Mouse (Mus musculus) cerebellum, postnatal 36 days (tissue): Measurements from ENCODE around the gene Tmc5.

Experiments used
- DNase-seq, 2 experiments: peaks; one replicate each; pipeline ENCODE4 v3.0.0; 2021 to 2022; ENCODE audit warnings: mixed read lengths in 2 of 2

The Tmc5 gene

DNA sequence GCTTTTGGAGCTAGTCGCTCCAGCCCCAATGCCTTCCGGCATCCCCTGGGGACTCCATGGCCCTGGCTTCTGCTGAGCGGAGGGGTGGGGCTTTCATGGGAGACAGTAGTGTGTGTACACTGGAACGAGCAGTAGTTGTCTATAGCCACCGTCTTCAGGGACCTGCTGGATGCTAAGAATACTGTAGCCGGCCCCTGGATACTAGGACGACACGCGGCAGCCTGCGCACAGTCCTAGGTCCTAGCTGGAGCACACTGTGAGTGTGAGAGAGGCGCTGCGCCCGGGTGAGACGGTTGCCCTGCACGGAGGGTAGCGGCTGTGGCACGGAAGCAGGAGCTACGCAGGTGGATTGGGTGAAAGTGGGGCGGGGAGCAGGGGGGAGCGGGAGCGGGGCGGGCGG, at the start of gene Tmc5:
Gene Tmc5 (plus strand): TSS at position 97 of the 400 bp plus-strand sequence.
- no peak for DNase-seq

DNA sequence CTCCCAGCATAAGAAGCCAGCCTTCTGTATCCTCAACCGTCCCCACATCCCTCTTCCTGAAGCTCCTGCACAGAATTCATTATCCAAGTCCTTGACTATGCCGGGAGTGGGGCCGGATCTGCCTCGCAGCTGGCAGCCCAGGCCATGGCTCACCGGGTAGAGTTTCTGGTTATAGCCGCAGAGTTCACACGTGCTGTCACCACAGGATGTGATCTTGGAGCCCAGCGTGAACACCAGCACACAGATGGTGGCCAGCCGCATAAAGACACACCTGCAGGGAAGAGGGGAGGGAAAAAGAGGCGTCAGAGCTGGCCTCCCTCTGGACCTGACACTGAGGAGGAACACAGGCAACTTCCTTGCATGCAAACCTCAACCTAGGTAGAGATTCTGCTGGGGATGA, 49.6 kb upstream of the Tmc5 start:
- DNase-seq, result no peak

- DNase-seq, result no peak
These were observed 43.2 kb upstream of the Tmc5 start for GRCm38 (mm10) chr7:118553881-118554280.

GRCm38 (mm10) chr7:118554290-118554689, 42.8 kb upstream of the Tmc5 start:
- DNase-seq, result no peak

DNA sequence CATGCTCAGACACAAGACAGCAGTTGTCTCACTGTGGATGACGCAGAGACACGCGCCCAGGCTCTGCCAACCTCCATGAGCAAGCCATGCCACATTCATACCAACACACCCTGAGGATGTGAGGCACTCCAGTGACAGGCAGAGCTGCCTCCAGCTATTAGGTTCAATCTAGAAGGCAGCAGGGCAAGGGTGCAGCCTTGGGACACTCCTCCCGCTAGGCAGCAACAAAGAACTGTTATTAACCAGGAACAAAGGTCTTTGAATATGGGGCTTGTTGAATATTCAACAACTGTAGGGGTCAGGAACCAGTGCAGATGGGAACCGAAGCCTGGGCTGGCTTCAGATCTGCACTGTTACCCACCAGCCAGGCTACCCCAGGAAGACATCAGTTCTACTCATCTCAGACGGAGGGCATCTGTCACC, 28.0 kb upstream of the Tmc5 start:
- DNase-seq, result no peak

DNA sequence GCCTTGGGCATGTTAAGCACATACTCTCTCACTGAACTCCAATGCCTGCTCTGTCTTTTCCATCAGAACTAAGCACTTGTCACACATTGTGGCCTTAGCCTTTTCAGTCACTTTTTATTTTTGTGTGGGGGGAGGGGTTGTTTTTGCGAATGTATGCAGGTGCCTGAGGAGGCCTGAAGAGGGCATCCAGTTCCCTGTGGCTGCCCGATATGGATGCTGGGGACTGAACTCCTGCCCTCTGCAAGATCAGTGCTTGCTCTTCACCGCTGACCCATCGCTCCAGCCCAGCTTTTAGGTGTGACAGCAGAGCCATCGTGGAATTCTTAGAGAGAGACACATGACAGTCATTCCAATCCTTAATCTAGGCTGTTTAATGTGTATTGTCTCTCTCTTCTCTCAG, 25.7 kb upstream of the Tmc5 start:
- DNase-seq, result no peak

GRCm38 (mm10) chr7:118572039-118572438, 25.1 kb upstream of the Tmc5 start:
- no peak for DNase-seq

- no peak for DNase-seq
These were observed 18.8 kb upstream of the Tmc5 start for GRCm38 (mm10) chr7:118578269-118578668.

GRCm38 (mm10) chr7:118579938-118580337, 17.2 kb upstream of the Tmc5 start:
- DNase-seq, result no peak

DNA sequence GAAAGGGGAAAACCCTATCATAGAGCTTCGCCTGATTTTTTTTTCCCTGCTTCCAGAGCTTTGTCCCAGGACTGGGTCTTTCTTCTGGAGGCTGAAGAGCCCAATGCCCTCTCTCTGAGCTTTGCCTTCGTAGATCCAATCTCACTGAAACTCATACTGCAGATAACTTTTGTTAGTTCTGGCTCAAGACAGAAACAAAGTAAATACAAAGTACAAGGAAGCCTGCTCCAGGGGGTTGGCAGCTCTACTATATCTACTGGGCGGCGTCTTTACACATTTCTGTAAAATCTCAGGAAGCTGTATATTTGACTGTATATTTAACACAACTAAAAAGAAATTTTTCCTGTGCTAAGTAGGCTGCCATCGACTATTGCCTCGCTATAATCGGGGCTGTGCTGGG, 13.3 kb upstream of the Tmc5 start:
- DNase-seq, result no peak

GRCm38 (mm10) chr7:118584257-118584907, 12.7 kb upstream of the Tmc5 start, which contains the start of gene Tmc7:
Gene Tmc7 (minus strand): TSS chr7:118584736.
- DNase-seq, result peak; percentile 81 to 87

- DNase-seq, result no peak
These were observed 12.2 kb upstream of the Tmc5 start for GRCm38 (mm10) chr7:118584926-118585325.

GRCm38 (mm10) chr7:118585856-118586255, 11.2 kb upstream of the Tmc5 start:
- peak; percentile 86 to 88 for DNase-seq

DNA sequence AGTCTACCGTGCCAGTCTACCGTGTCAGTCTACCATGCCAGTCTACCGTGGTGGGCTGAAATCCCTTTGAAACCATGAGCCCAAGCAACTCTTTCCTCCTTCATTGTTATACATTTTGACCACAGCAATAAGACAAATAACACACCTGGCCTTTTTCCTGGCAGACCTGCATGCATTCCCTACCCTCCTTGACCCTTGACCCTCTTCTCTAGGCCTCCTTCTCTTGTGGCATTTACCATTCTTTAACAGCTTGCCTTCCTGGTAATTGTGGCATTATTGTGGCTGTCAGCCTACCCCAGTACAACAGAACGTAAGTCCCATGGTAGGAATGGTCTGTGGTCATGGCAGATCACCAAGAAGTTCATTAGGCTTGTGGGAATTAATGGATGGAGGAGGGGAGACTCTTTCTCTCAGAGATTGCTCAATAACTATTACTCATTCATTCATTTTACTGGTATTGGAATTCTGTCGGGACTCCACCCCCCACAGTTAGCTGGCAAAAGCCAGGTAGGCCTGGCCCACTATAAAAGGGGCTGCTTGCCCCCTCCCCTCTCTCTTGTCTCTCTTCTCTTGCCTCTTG, 6.3 kb upstream of the Tmc5 start:
- DNase-seq, result no peak

GRCm38 (mm10) chr7:118592146-118592545, 5.0 kb upstream of the Tmc5 start:
- no peak for DNase-seq

DNA sequence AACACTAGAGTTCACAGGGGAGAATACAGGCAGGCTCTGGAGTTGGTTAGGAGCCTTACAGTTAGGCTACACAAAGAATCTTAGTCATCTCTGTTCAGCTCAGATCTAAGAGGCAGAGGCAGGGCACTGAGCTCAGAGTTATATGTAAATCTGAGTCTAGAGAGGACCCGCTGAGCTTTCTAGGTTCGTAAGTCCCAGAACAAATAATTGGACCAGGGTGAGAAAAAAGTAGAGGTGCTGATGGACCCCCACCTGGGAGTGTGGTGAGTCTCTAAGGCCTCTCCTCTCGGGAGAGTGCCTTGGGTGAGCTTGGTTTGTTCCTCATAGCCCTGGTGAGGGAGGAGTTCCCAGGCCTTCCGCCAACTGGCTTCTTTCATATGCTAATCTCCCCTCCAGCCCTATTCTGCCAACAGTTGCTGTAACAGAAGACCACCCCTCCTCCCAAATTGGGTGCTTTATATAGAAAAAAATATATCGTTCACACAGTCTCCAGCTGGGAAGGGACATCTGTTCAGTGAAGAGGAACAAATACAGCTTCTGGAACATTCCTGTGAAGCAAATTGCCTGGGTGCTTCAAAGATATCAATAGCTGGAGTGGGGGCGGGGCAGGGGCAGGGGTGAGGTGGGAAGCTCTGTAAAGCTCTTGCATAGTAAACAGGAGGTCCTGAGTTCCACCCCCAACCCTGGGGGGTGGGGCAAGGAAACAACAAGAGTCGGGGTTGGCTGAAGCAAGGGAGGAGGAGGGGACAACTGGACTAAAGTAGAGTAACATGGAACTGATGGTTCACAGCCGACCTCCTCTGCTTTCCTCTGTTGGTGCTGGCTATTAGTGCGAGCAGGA, 3.3 kb upstream of the Tmc5 start:
- no peak for DNase-seq

DNA sequence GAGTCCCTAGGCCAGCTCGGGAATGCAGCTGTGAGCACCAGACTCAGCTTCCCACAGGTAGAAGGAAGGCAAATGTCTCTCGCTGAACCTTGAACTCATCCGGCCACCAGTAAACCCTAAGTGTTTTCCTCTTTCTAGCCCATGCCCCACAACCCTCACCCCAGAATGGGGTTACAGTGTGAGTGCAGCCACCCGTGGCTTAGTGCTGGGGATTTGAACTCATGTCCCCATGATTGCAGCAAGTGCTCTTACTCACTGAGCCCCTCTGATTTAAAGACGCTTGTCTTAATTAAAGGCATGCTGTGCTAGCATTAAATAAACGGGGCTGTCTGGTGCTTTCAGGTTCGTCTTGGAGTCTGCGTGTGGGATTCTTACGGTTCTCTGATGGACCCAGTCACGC, 2.5 kb upstream of the Tmc5 start:
- DNase-seq, result no peak

DNA sequence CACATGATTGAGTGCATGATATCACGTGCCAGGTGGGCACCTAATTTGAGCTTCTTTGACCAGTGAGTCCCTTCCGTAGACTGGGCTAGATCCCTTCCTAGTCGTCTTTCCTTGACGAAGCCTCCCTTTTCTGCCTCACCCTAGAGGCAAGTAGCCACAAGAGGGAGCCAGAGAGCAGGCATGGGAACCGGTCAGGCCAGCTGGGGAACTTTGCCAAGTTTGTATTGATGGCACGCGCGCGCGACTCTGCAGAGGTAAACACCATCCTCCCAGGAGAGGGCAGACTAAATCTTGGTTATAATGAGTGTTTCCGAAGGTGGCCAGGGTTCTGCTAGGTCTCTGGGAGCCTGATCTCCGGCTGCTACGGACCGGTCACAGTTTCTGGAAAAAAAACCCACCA, 1.9 kb upstream of the Tmc5 start:
- peak; percentile 94 to 97 for DNase-seq

DNA sequence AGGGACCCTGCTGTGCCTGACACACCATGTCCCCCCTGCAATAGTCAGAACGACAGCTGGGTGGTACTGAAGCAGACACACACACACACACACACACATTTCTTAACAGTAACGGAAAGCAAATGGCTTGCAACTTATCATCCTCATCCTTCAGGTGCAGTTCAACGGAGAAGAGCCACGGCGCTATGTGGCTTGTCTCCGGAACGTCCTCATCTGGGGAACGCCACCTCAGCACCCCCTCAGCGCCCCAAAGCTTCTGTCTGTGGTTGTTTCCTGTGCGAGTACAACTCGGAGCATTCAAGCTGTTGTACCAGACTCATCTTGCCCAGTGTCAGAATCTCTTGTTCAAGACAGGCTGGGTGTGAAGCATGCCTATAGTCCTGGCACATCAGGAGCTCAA, 826 bp upstream of the Tmc5 start:
- no peak for DNase-seq

- no peak for DNase-seq
These were observed 3.0 kb downstream of the Tmc5 start for GRCm38 (mm10) chr7:118599954-118600631.

DNA sequence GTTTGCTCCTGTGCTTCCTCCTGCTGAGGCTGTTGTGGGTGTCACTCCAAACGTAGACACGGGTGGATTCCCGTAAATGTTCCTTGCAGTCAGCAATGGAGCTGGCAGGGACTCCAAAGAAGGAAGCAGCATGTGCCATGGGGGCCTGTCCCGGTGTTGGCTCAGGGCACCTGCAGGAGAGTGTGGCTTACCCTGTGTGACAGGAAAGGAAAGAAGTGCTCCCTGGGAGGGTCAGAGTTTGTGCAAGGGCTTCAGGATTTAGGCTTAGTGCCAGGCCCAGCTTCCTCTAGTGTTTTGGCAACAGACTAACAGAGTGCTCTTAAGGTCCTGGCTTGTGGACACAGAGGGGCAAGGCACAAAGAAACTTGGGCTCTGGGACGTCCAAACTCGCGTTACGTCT, 7.7 kb downstream of the Tmc5 start:
- DNase-seq, result no peak

DNA sequence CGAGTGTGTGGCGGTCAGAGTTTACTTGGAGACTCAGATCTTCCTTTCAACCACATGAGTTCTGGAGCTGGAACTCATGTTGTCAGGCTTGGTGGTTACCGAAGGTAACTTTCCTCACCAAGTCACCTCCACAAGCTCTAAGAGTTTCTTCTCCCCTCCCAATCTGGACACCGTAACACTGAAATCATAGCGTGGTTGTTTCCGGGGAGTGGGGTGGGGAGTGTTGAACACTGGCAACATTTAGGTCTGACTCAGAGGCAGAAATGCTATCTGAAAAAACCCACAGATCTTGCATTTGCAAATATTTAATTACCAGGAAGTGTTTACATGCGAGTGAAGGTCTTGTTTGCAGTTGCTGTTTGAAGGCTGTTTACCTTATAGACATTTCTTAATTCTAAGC, 12.7 kb downstream of the Tmc5 start:
- no peak for DNase-seq

GRCm38 (mm10) chr7:118610721-118611120, 13.6 kb downstream of the Tmc5 start:
- DNase-seq, result no peak
